Mouse (Mus musculus): ENCODE results near the gene Bptf.
"Not testable (repeated sequence)": the region's sequence is repeated elsewhere in the genome, so short reads cannot be mapped to it uniquely, and the experiment has no call there.

Gene Bptf

GRCm38 (mm10) chr11:107132426-107132825, 499 bp upstream of the Bptf start:
- H3K27me3 ChIP-seq (ENCODE audit: control insufficient read depth, insufficient read depth, low read length, poor library complexity, severe bottlenecking), result no peaks in the 10 kb centered on the region
- H3K36me3 ChIP-seq (ENCODE audit: control insufficient read depth, insufficient read depth, low read length, poor library complexity, severe bottlenecking), result no peaks in the 10 kb centered on the region
- DNase-seq (ENCODE audit: low read depth, low spot score), result no peak

DNA sequence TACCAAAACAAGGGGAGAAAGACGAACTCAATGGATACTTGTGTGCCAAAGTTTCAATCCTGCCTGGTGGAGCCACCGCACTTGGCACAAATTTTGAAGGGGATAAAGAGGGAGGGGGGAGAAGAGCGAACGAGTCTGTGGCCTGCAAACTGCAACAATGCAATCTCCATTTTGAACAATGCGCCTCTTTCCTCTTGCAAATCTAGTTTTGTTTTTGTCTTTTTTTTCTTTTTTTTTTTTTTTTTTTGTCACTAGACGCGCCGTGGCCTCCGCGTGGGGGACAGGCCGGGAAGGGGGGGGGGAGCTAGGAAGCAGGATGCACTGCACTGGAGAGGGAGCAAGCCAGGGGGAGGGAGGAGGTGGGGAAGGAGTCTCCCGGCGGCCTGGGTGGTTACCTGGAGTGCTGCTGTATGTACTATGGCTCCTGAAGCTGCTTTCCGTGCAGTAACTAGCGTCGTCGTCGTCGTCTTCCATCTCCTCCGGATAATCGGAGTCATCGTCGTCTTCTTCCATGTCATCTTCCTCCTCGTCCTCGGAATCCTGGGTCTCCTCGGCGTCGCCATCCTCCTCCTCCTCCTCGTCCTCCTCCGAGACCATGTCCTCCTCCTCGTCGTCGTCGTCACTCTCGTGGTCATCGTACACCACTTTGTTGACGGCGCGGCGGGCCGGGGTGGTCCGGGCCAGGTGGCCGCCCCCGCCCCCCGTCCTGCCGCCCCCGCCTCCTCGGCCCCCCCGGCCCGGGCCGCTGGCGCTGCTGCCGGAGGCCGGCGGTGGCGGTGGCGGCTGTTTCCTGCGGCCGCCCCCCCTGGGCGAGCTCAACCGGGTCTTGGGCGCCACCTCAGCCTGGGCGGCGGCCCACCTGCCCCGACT, 813 bp downstream of the Bptf start:
- H3K27me3 ChIP-seq (ENCODE audit: control insufficient read depth, insufficient read depth, low read length, poor library complexity, severe bottlenecking), result no peaks in the 10 kb centered on the region
- peak; percentile 58 for DNase-seq (ENCODE audit: low read depth, low spot score)
- H3K36me3 ChIP-seq (ENCODE audit: control insufficient read depth, insufficient read depth, low read length, poor library complexity, severe bottlenecking), result no peaks in the 10 kb centered on the region

- Histone ChIP-seq H3K36me3 (ENCODE audit: control insufficient read depth, insufficient read depth, low read length, poor library complexity, severe bottlenecking) (no peaks in the 10 kb centered on the region), H3K27me3 (ENCODE audit: control insufficient read depth, insufficient read depth, low read length, poor library complexity, severe bottlenecking) (no peaks in the 10 kb centered on the region)
- no peak for DNase-seq (ENCODE audit: low read depth, low spot score)
Observed at GRCm38 (mm10) chr11:107130221-107130788, 1.6 kb downstream of the Bptf start.

DNA sequence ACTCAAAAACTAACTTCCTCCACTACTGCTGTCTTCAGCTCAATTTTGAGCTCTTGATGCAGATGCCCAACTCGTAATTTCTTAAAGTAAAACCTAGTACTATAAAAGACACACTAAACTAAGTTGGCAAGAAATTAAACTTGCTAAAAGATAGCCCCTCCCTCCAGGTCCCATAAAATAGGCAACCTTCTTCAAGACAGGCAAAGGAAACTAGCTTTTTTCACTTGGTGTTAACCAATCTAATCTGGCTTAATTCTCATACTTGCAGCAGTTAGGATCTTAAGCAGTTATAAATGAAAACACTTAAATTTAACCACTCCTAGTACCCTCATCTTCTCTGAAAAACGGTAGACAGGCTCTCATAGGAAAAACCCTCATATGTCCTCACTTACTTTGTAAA, 2.3 kb downstream of the Bptf start:
- H3K27me3 ChIP-seq (ENCODE audit: control insufficient read depth, insufficient read depth, low read length, poor library complexity, severe bottlenecking), result no peaks in the 10 kb centered on the region
- no peak for DNase-seq (ENCODE audit: low read depth, low spot score)
- H3K36me3 ChIP-seq (ENCODE audit: control insufficient read depth, insufficient read depth, low read length, poor library complexity, severe bottlenecking), result no peaks in the 10 kb centered on the region

GRCm38 (mm10) chr11:107126716-107127115, 5.2 kb downstream of the Bptf start:
- DNase-seq (ENCODE audit: low read depth, low spot score); H3K27me3 ChIP-seq (ENCODE audit: control insufficient read depth, insufficient read depth, low read length, poor library complexity, severe bottlenecking); H3K36me3 ChIP-seq (ENCODE audit: control insufficient read depth, insufficient read depth, low read length, poor library complexity, severe bottlenecking): not testable (repeated sequence)

GRCm38 (mm10) chr11:107125011-107125410, 6.9 kb downstream of the Bptf start:
- DNase-seq (ENCODE audit: low read depth, low spot score), result no peak
- Histone ChIP-seq H3K27me3 (ENCODE audit: control insufficient read depth, insufficient read depth, low read length, poor library complexity, severe bottlenecking) (no peaks in the 10 kb centered on the region), H3K36me3 (ENCODE audit: control insufficient read depth, insufficient read depth, low read length, poor library complexity, severe bottlenecking) (no peaks in the 10 kb centered on the region)

DNA sequence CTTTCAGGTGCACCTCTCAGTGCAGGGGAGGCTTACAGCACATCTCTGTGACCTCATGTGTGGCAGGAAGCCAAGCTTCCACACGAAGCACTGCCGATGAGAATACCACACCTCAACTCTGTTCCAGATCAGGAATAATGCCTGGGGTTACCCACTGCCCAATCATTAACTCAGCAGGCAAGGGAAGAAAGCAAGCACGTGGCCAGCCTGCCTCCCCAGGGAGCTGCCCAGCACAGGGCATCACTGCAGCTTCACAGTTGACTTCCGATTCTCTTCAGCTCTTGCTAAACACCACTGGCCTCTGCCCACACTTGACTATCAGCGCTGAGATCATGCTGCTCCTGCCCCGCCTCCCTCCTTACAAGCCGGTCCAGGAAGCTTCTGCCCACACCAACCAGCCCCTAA, 7.6 kb downstream of the Bptf start:
- Histone ChIP-seq H3K27me3 (ENCODE audit: control insufficient read depth, insufficient read depth, low read length, poor library complexity, severe bottlenecking) (no peaks in the 10 kb centered on the region), H3K36me3 (ENCODE audit: control insufficient read depth, insufficient read depth, low read length, poor library complexity, severe bottlenecking) (no peaks in the 10 kb centered on the region)
- DNase-seq (ENCODE audit: low read depth, low spot score), result peak; percentile 76

DNA sequence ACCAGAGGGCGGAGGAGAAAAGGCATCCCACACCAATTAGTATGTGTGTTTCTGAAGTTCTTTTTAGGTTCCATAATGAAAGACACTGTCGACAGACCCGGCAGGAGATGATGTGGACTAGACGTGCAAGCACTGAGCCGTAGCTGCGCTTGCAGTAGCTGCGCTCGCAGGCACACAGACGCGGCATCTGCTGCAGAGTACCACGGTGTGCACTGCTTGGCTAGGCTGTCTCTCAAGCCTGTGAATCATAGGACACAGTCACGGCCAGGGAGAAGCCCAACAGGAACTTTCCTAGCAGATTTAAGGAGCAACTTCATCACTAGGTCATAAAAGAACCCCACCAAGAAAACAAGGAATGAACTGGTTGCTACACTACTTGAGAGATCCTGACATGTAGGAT, 14.1 kb downstream of the Bptf start:
- DNase-seq (ENCODE audit: low read depth, low spot score), result no peak
- H3K36me3 ChIP-seq (ENCODE audit: control insufficient read depth, insufficient read depth, low read length, poor library complexity, severe bottlenecking), result no peaks in the 10 kb centered on the region
- H3K27me3 ChIP-seq (ENCODE audit: control insufficient read depth, insufficient read depth, low read length, poor library complexity, severe bottlenecking), result no peaks in the 10 kb centered on the region

DNA sequence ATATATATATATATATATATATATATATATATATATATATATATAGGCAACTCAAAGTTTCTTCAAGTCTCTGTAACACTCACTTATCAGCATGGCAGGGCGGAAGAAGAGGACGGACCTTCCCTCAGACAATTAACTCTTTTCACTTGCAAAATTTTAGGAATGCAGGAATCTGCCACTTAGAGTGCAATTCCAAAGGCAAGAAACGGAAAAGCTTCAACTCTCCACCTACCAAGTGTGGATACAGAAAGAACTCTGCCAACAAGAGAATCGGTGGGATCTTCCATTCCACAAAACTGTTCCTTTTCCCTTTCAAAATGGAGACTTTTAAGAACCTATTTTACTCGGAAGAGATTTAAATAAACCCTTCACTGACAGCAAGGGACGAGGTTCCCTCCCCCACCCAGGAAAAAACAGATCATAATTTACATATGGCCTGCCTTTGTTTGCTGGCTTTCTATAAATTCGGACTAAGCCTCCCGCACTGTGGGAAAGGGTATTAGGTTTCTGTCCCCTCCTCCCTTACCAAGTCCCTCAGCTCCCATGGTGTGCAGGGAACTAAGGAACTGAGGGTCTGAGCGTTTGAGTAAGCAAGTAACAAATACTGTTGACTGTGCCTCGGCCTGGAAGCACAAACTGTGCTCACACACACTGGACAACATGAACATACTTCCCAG, 17.9 kb downstream of the Bptf start:
- Histone ChIP-seq H3K27me3 (ENCODE audit: control insufficient read depth, insufficient read depth, low read length, poor library complexity, severe bottlenecking) (no peaks in the 10 kb centered on the region), H3K36me3 (ENCODE audit: control insufficient read depth, insufficient read depth, low read length, poor library complexity, severe bottlenecking) (peaks cover 5% of the 10 kb centered on the region; the same call in 1 of the 2 replicates)
- no peak for DNase-seq (ENCODE audit: low read depth, low spot score)

GRCm38 (mm10) chr11:107113112-107113511, 18.8 kb downstream of the Bptf start:
- peak; percentile 71 for DNase-seq (ENCODE audit: low read depth, low spot score)
- H3K27me3 ChIP-seq (ENCODE audit: control insufficient read depth, insufficient read depth, low read length, poor library complexity, severe bottlenecking), result no peaks in the 10 kb centered on the region
- peaks cover 5% of the 10 kb centered on the region; the same call in 1 of the 2 replicates for H3K36me3 ChIP-seq (ENCODE audit: control insufficient read depth, insufficient read depth, low read length, poor library complexity, severe bottlenecking)

DNA sequence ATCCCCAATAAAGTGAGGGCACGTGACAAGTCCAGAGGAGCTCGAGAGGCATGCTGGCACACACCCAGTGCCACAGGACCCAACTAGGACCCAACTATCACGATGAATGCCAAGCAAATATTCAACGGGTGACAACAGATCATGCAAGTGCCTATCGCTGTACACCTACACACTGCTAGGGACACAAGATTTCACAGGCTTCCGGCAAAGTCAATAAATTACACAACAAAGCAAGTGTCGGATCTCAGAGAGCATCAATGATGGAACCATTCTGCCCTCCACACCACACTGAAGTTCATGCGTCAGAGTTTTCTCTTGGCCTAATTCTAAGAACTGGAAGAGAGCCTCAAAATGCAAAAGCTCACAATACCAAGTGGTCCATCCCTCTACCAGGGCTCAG, 22.3 kb downstream of the Bptf start:
- Histone ChIP-seq H3K27me3 (ENCODE audit: control insufficient read depth, insufficient read depth, low read length, poor library complexity, severe bottlenecking) (no peaks in the 10 kb centered on the region), H3K36me3 (ENCODE audit: control insufficient read depth, insufficient read depth, low read length, poor library complexity, severe bottlenecking) (peaks cover 5% of the 10 kb centered on the region; the same call in 1 of the 2 replicates)
- DNase-seq (ENCODE audit: low read depth, low spot score), result no peak

DNA sequence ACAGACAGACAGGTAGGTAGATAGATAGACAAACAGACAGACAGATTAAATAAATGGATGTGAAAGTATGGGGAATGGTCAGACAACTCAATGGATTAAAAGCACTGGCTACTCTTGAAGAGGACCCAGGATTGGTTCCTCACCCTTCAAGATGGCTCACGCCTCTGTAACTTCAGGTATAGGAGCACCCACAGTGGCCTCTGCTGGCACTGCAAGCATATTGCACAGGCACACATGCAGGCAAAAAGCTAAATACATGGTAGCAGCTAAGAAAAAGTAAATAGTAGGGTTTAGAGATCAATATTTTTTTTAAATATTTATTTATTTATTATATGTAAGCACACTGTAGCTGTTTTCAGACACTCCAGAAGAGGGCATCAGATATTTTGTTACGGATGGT, 23.0 kb downstream of the Bptf start:
- peaks cover 5% of the 10 kb centered on the region; the same call in 1 of the 2 replicates for H3K36me3 ChIP-seq (ENCODE audit: control insufficient read depth, insufficient read depth, low read length, poor library complexity, severe bottlenecking)
- no peaks in the 10 kb centered on the region for H3K27me3 ChIP-seq (ENCODE audit: control insufficient read depth, insufficient read depth, low read length, poor library complexity, severe bottlenecking)
- peak; percentile 61 for DNase-seq (ENCODE audit: low read depth, low spot score)

DNA sequence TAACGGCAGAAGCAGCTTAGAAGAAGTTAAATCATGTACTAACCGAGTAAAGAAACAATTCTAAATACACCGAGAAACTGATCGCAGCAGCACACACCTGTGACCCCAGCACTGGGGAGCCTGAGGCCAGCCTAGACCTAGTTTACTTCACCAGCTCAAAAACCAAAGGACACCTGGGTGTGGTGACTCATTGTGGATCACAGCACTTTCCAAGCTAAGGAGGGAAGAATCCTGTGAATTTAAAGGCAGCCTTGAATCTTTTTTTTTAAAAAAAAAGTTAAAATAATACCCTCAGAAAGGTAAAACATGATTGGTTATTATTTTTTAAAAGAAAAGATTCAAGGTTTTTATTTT, 24.2 kb downstream of the Bptf start:
- DNase-seq (ENCODE audit: low read depth, low spot score), result no peak
- no peaks in the 10 kb centered on the region for H3K27me3 ChIP-seq (ENCODE audit: control insufficient read depth, insufficient read depth, low read length, poor library complexity, severe bottlenecking)
- peaks cover 5% of the 10 kb centered on the region; the same call in 1 of the 2 replicates for H3K36me3 ChIP-seq (ENCODE audit: control insufficient read depth, insufficient read depth, low read length, poor library complexity, severe bottlenecking)

GRCm38 (mm10) chr11:107106978-107107724, 24.8 kb downstream of the Bptf start:
- Histone ChIP-seq H3K36me3 (ENCODE audit: control insufficient read depth, insufficient read depth, low read length, poor library complexity, severe bottlenecking) (peaks cover 5% of the 10 kb centered on the region; the same call in 1 of the 2 replicates), H3K27me3 (ENCODE audit: control insufficient read depth, insufficient read depth, low read length, poor library complexity, severe bottlenecking) (no peaks in the 10 kb centered on the region)
- DNase-seq (ENCODE audit: low read depth, low spot score), result peak; percentile 34

All from splenic B cell, adult 2 months (primary cell).